7 mouse cellular contexts compared by ENCODE assay signal in genomic region chr8:106210821-106211345, GRCm38 (mm10). TPM values are rescaled to one million over a fixed set of nuclear protein-coding genes. Genes with fewer than 3 reads are reported as not detected.
A peak's percentile ranks its signal among the peaks of the same experiment; 100 is the strongest.
DNase-seq lines count a peak whose midpoint lies in the region; ATAC-seq and TF ChIP-seq lines count a peak whose summit lies in the region.

Gene Slc7a6os (minus strand): TSS chr8:106210935.
Gene Prmt7 (plus strand): TSS chr8:106210936.

- TF ChIP-seq CTCF in kidney, adult 2 months (conservative IDR thresholded peaks at IDR 0.05; ENCODE audit: insufficient read depth, insufficient read length, low read depth, low read length), result no peak
- TF ChIP-seq CTCF in spleen, adult 2 months (IDR thresholded peaks at IDR 0.05; ENCODE audit: extremely low read depth, insufficient read depth, insufficient read length, insufficient replicate concordance), result no peak

- DNase-seq in adrenal gland, postnatal 14 days, result peak; percentile 98
- peak; percentile 96 for DNase-seq in embryonic facial prominence, embryonic 11.5 days (ENCODE audit: low spot score)
- peak; percentile 99 for DNase-seq in heart, adult 11 months
- peak; percentile 97 for DNase-seq in kidney, adult 2 months
- DNase-seq in spleen, adult 2 months (ENCODE audit: low read depth in 1 of 2, low spot score in 2 of 2), result peak; percentile 75 to 93

- H3K4me2 ChIP-seq in embryonic facial prominence, embryonic 11.5 days (ENCODE audit: low read depth, low read length), result peak within 1 kb of the TSS; percentile 41
- peak within 1 kb of the TSS; percentile 80 for H3K4me2 ChIP-seq in limb, embryonic 12.5 days
- peak within 1 kb of the TSS; percentile 80 for H3K4me2 ChIP-seq in midbrain, embryonic 15.5 days

- H3K9ac ChIP-seq in embryonic facial prominence, embryonic 11.5 days (replicated peaks; ENCODE audit: low read length), result peak within 1 kb of the TSS; percentile 94
- peak within 1 kb of the TSS; percentile 92 for H3K9ac ChIP-seq in limb, embryonic 12.5 days (replicated peaks)
- peak within 1 kb of the TSS; percentile 80 for H3K9ac ChIP-seq in midbrain, embryonic 15.5 days

- H3K27ac ChIP-seq in embryonic facial prominence, embryonic 11.5 days (replicated peaks; ENCODE audit: low read depth, low read length), result peak within 1 kb of the TSS; percentile 81
- peak within 1 kb of the TSS; percentile 83 for H3K27ac ChIP-seq in kidney, adult 2 months (ENCODE audit: insufficient read depth, low read depth, low read length)
- H3K27ac ChIP-seq in limb, embryonic 12.5 days, result peak within 1 kb of the TSS; percentile 94
- H3K27ac ChIP-seq in midbrain, embryonic 15.5 days, result peak within 1 kb of the TSS; percentile 92
- peak within 1 kb of the TSS; percentile 79 for H3K27ac ChIP-seq in spleen, adult 2 months (ENCODE audit: insufficient read depth, low read length)

- H3K27me3 ChIP-seq in embryonic facial prominence, embryonic 11.5 days (ENCODE audit: control insufficient read depth, insufficient read depth, low read length), result no peaks in the 10 kb centered on the region
- H3K27me3 ChIP-seq in kidney, adult 2 months (replicated peaks; ENCODE audit: control insufficient read depth, insufficient read depth, low read length), result no peaks in the 10 kb centered on the region
- no peaks in the 10 kb centered on the region for H3K27me3 ChIP-seq in limb, embryonic 12.5 days
- H3K27me3 ChIP-seq in midbrain, embryonic 15.5 days (replicated peaks), result no peaks in the 10 kb centered on the region
- H3K27me3 ChIP-seq in spleen, adult 2 months (ENCODE audit: control insufficient read depth, insufficient read depth, low read length), result no peaks in the 10 kb centered on the region

- no peaks in the 10 kb centered on the region for H3K4me1 ChIP-seq in embryonic facial prominence, embryonic 11.5 days (ENCODE audit: control insufficient read depth, insufficient read depth, low read length)
- peaks cover 4% of the 10 kb centered on the region; the same call in 1 of the 2 replicates for H3K4me1 ChIP-seq in kidney, adult 2 months (ENCODE audit: control insufficient read depth, insufficient read depth, low read length)
- peaks cover 8% of the 10 kb centered on the region for H3K4me1 ChIP-seq in limb, embryonic 12.5 days (replicated peaks)
- H3K4me1 ChIP-seq in midbrain, embryonic 15.5 days, result peaks cover 25% of the 10 kb centered on the region
- no peaks in the 10 kb centered on the region; the same call in 1 of the 2 replicates for H3K4me1 ChIP-seq in spleen, adult 2 months (ENCODE audit: control insufficient read depth, insufficient read depth, insufficient read length)

- peak; percentile 88 for TF ChIP-seq POLR2A in kidney, adult 2 months (IDR thresholded peaks at IDR 0.05; ENCODE audit: low read depth, low read length)
- TF ChIP-seq POLR2A in spleen, adult 2 months (IDR thresholded peaks at IDR 0.05; ENCODE audit: low read depth, low read length), result no peak; the same call in none of the 2 replicates

- no peaks in the 10 kb centered on the region for H3K9me3 ChIP-seq in embryonic facial prominence, embryonic 11.5 days (replicated peaks; ENCODE audit: control insufficient read depth, low read length)
- no peaks in the 10 kb centered on the region for H3K9me3 ChIP-seq in limb, embryonic 12.5 days
- H3K9me3 ChIP-seq in midbrain, embryonic 15.5 days, result no peaks in the 10 kb centered on the region

- ATAC-seq in embryonic facial prominence, embryonic 11.5 days (replicated peaks; ENCODE audit: insufficient number of reproducible peaks, low FRiP score, low TSS enrichment, low read depth), result peak; percentile 98
- peak; percentile 99 for ATAC-seq in limb, embryonic 12.5 days (ENCODE audit: insufficient number of reproducible peaks, insufficient read depth, low FRiP score, low TSS enrichment, low read depth)
- peak; percentile 99 for ATAC-seq in midbrain, embryonic 15.5 days (replicated peaks)

- H3K36me3 ChIP-seq in embryonic facial prominence, embryonic 11.5 days (replicated peaks; ENCODE audit: control insufficient read depth, insufficient read depth, low read depth, low read length), result peaks cover 2% of the 10 kb centered on the region
- H3K36me3 ChIP-seq in kidney, adult 2 months (ENCODE audit: control insufficient read depth, insufficient read depth, low read length), result no peaks in the 10 kb centered on the region
- peaks cover 54% of the 10 kb centered on the region for H3K36me3 ChIP-seq in limb, embryonic 12.5 days
- H3K36me3 ChIP-seq in midbrain, embryonic 15.5 days (replicated peaks), result no peaks in the 10 kb centered on the region; the same call in 1 of the 2 replicates
- peaks cover 8% of the 10 kb centered on the region; the same call in 1 of the 2 replicates for H3K36me3 ChIP-seq in spleen, adult 2 months (ENCODE audit: control insufficient read depth, insufficient read depth, low read length)

- peak within 1 kb of the TSS; percentile 78 for H3K4me3 ChIP-seq in embryonic facial prominence, embryonic 11.5 days (ENCODE audit: low read depth, low read length)
- H3K4me3 ChIP-seq in kidney, adult 2 months (ENCODE audit: insufficient read depth, low read depth, low read length), result peak within 1 kb of the TSS; percentile 93
- peak within 1 kb of the TSS; percentile 79 for H3K4me3 ChIP-seq in limb, embryonic 12.5 days (replicated peaks)
- peak within 1 kb of the TSS; percentile 60 for H3K4me3 ChIP-seq in midbrain, embryonic 15.5 days
- peak within 1 kb of the TSS; percentile 91 for H3K4me3 ChIP-seq in spleen, adult 2 months (ENCODE audit: extremely low read depth, insufficient read depth, insufficient read length)

- under 1% methylated on average over 52 of the region's 52 CpGs for WGBS in embryonic facial prominence, embryonic 11.5 days
- under 1% methylated on average over 52 of the region's 52 CpGs for WGBS in kidney, adult 2 months
- under 1% methylated on average over 52 of the region's 52 CpGs for WGBS in limb, embryonic 12.5 days
- WGBS in midbrain, embryonic 15.5 days, result under 1% methylated on average over 52 of the region's 52 CpGs
- WGBS in spleen, adult 2 months, result under 1% methylated on average over 52 of the region's 52 CpGs

RNA-seq across cellular contexts. Expression of gene Slc7a6os, which starts in this region (rescaled TPM):
- total RNA-seq in adrenal gland, postnatal 14 days (2021), result 23.3 and 28.1 TPM in 2 replicates
- 43.8 and 46.7 TPM in 2 replicates for polyA plus RNA-seq in embryonic facial prominence, embryonic 11.5 days (2014; fragmentation: Nextera tagmentation; extraction: Ambion mirVana)
- 10.0 and 11.3 TPM in 2 replicates for polyA plus RNA-seq in kidney, adult 2 months (2012; rRNA removed)
- polyA plus RNA-seq in limb, embryonic 12.5 days (2016; fragmentation: Nextera tagmentation; extraction: Ambion mirVana), result 44.7 and 47.1 TPM in 2 replicates
- polyA plus RNA-seq in midbrain, embryonic 15.5 days (2015; fragmentation: Nextera tagmentation; extraction: Ambion mirVana), result 35.2 and 36.2 TPM in 2 replicates
- 18.8 and 22.2 TPM in 2 replicates for polyA plus RNA-seq in spleen, adult 2 months (2012; rRNA removed)

RNA-seq across cellular contexts. Expression of gene Prmt7, which starts in this region (rescaled TPM):
- 22.7 and 26.8 TPM in 2 replicates for total RNA-seq in adrenal gland, postnatal 14 days (2021)
- polyA plus RNA-seq in embryonic facial prominence, embryonic 11.5 days (2014; fragmentation: Nextera tagmentation; extraction: Ambion mirVana), result 62.6 and 62.7 TPM in 2 replicates
- polyA plus RNA-seq in kidney, adult 2 months (2012; rRNA removed), result 17.3 and 17.7 TPM in 2 replicates
- 56.4 and 58.6 TPM in 2 replicates for polyA plus RNA-seq in limb, embryonic 12.5 days (2016; fragmentation: Nextera tagmentation; extraction: Ambion mirVana)
- 63.4 and 64.4 TPM in 2 replicates for polyA plus RNA-seq in midbrain, embryonic 15.5 days (2015; fragmentation: Nextera tagmentation; extraction: Ambion mirVana)
- polyA plus RNA-seq in spleen, adult 2 months (2012; rRNA removed), result 24.0 and 25.2 TPM in 2 replicates

Comparison
In these comparisons a context has a peak if more than half of its experiments do, and no peak if none do; other contexts are left out.
1. Peak in every context shown above with its lines: DNase-seq, ATAC-seq, H3K4me3 ChIP-seq and H3K27ac ChIP-seq.